Comparison of ENCODE assay signal across 15 mouse cellular contexts in the genomic region with DNA sequence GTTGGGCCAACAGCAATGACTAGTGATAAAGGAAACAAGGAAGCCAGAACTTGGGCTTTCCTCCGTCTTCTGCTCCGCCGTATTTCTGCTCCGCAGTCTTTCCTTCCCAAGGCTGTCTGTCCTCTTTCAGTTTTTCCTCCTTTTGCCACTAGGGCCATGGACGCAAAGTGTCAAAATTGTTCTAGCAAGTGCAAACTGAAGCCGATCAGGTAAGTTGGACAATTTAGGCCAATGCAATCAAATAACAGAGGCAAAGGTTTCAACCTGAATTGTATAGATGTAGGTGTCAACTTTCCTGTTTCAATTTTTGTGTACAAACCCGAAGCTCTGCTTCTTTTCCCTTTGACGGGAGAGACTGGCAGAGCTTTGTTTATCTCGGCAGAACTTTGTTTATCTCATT. TPM values are rescaled to one million over a fixed set of nuclear protein-coding genes. Genes with fewer than 3 reads are reported as not detected.
DNase-seq lines count a peak whose midpoint lies in the region; ATAC-seq and TF ChIP-seq lines count a peak whose summit lies in the region.
"Had no signal": no experiment of that assay in that cellular context is flagged by ENCODE, and none has a peak within 500 bp of the region (broad histone marks: within the 10 kb centered on the region; RNA-seq: fewer than 3 reads in every experiment).

No protein-coding gene starts in this region.

- H3K27ac ChIP-seq in heart, embryonic 14.5 days (replicated peaks in 1 of 2; ENCODE audit: control insufficient read depth in 1 of 2, insufficient read depth in 1 of 2, low read depth in 2 of 2, low read length in 2 of 2): peak overlapping the region in 1 of 2 experiments; percentile 47; a peak in 1 of 4 replicates
- H3K27ac ChIP-seq in intestine, embryonic 14.5 days (ENCODE audit: low read depth): no peak overlapping the region
- H3K27ac ChIP-seq in olfactory bulb, adult 2 months (ENCODE audit: insufficient read depth, low read depth, low read length): peak overlapping the region; percentile 10
- H3K27ac ChIP-seq: liver, embryonic 15.5 days; midbrain, embryonic 15.5 days had no signal

- no peak for TF ChIP-seq POLR2A in lung, adult 2 months (IDR thresholded peaks at IDR 0.05; ENCODE audit: borderline replicate concordance, extremely low read depth, low read depth, low read length)
- TF ChIP-seq POLR2A in olfactory bulb, adult 2 months (IDR thresholded peaks at IDR 0.05; ENCODE audit: insufficient read depth, low read depth, low read length): no peak

- no peak overlapping the region for H3K4me3 ChIP-seq in heart, embryonic 14.5 days (ENCODE audit: control insufficient read depth in 1 of 2, insufficient read depth in 1 of 2, low read depth in 1 of 2, low read length in 2 of 2)
- peak overlapping the region; percentile 22 for H3K4me3 ChIP-seq in lung, adult 2 months (replicated peaks; ENCODE audit: extremely low read depth, low read depth, low read length)
- H3K4me3 ChIP-seq in intestine, embryonic 14.5 days (ENCODE audit: low read depth, low read length): no peak overlapping the region
- H3K4me3 ChIP-seq in olfactory bulb, adult 2 months (ENCODE audit: insufficient read depth, low read depth, low read length): no peak overlapping the region
- H3K4me3 ChIP-seq: liver, embryonic 15.5 days; midbrain, embryonic 15.5 days had no signal

- H3K27me3 ChIP-seq in heart, embryonic 14.5 days (ENCODE audit: control insufficient read depth, insufficient read depth, low read length): no peaks in the 10 kb centered on the region
- no peaks in the 10 kb centered on the region for H3K27me3 ChIP-seq in intestine, embryonic 14.5 days (replicated peaks; ENCODE audit: control insufficient read depth, insufficient read depth, low read length)
- H3K27me3 ChIP-seq: liver, embryonic 15.5 days; midbrain, embryonic 15.5 days had no signal

- intact Hi-C loops in heart, postnatal 36 days (cut with DNase I): loop anchor here (1.0 kb wide), 1 partner anchor 27 kb away; no protein-coding TSS in a partner anchor

- no peaks in the 10 kb centered on the region; a peak in 1 of 4 replicates for H3K4me1 ChIP-seq in heart, embryonic 14.5 days (ENCODE audit: control insufficient read depth in 2 of 2, insufficient read depth in 2 of 2, low read length in 2 of 2)
- no peaks in the 10 kb centered on the region for H3K4me1 ChIP-seq in lung, adult 2 months (ENCODE audit: control insufficient read depth, insufficient read depth, low read length)
- peaks cover 18% of the 10 kb centered on the region for H3K4me1 ChIP-seq in intestine, embryonic 14.5 days (replicated peaks; ENCODE audit: control insufficient read depth, insufficient read depth, low read length)
- peaks cover 7% of the 10 kb centered on the region; the same call in 1 of the 2 replicates for H3K4me1 ChIP-seq in olfactory bulb, adult 2 months (ENCODE audit: control insufficient read depth, insufficient read depth, low read length)
- H3K4me1 ChIP-seq: midbrain, embryonic 15.5 days had no signal

- no peak for DNase-seq in heart, postnatal 36 days
- DNase-seq in lung, adult 2 months: no peak
- DNase-seq in lung, adult 18-20 months: no peak
- no peak for DNase-seq in intestine, embryonic 14.5 days (ENCODE audit: low spot score)
- DNase-seq in yolk sac, embryonic 10.5 days (ENCODE audit: low spot score): no peak
- DNase-seq: adrenal gland, postnatal 25 days; cerebellum, adult 9-10 months; thymus, postnatal 36 days had no signal

- peak overlapping the region; percentile 31; the same call in 1 of the 2 replicates for H3K4me2 ChIP-seq in heart, embryonic 14.5 days (ENCODE audit: low read length)
- H3K4me2 ChIP-seq in intestine, embryonic 14.5 days (ENCODE audit: low read length): peak overlapping the region; percentile 18
- H3K4me2 ChIP-seq: liver, embryonic 15.5 days; midbrain, embryonic 15.5 days had no signal

- H3K9me3 ChIP-seq in heart, embryonic 14.5 days (ENCODE audit: control insufficient read depth, low read length): no peaks in the 10 kb centered on the region
- H3K9me3 ChIP-seq in intestine, embryonic 14.5 days (ENCODE audit: control insufficient read depth, low read length): no peaks in the 10 kb centered on the region
- H3K9me3 ChIP-seq: liver, embryonic 15.5 days; midbrain, embryonic 15.5 days had no signal

- no peak overlapping the region for H3K9ac ChIP-seq in heart, embryonic 14.5 days (ENCODE audit: low read length)
- no peak overlapping the region for H3K9ac ChIP-seq in intestine, embryonic 14.5 days (ENCODE audit: low read length)
- H3K9ac ChIP-seq: liver, embryonic 15.5 days; midbrain, embryonic 15.5 days had no signal

- no peaks in the 10 kb centered on the region for H3K36me3 ChIP-seq in heart, embryonic 14.5 days (ENCODE audit: control insufficient read depth, insufficient read depth, low read length)
- no peaks in the 10 kb centered on the region for H3K36me3 ChIP-seq in intestine, embryonic 14.5 days (ENCODE audit: control insufficient read depth, insufficient read depth, low read length)
- H3K36me3 ChIP-seq: liver, embryonic 15.5 days; midbrain, embryonic 15.5 days had no signal

- TF ChIP-seq CTCF in lung, adult 2 months (IDR thresholded peaks at IDR 0.05; ENCODE audit: insufficient read depth, low read length): no peak
- TF ChIP-seq CTCF in olfactory bulb, adult 2 months (IDR thresholded peaks at IDR 0.05; ENCODE audit: insufficient read depth, low read depth, low read length): no peak

- 64% methylated on average over 9 of the region's 9 CpGs for WGBS in heart, embryonic 14.5 days
- 43% methylated on average over 9 of the region's 9 CpGs for WGBS in lung, adult 2 months
- WGBS in intestine, embryonic 14.5 days: 44% methylated on average over 9 of the region's 9 CpGs
- WGBS in olfactory bulb, adult 2 months: 36% methylated on average over 9 of the region's 9 CpGs

- ATAC-seq in heart, embryonic 14.5 days (ENCODE audit: insufficient number of reproducible peaks, insufficient read depth, low FRiP score, low read depth): no peak
- no peak for ATAC-seq in intestine, embryonic 14.5 days (replicated peaks; ENCODE audit: low FRiP score, low TSS enrichment, low read depth)

RNA-seq across cellular contexts. Expression of a gene that starts 7.4 kb away (rescaled TPM):
- polyA plus RNA-seq in heart, embryonic 14.5 days (2014; fragmentation: Nextera tagmentation; extraction: Ambion mirVana): not detected in 2 replicates
- total RNA-seq in heart, postnatal 36 days (2021): not detected
- not detected in 2 replicates for polyA plus RNA-seq in lung, adult 2 months (2012; rRNA removed)
- not detected in 2 replicates for polyA plus RNA-seq in intestine, embryonic 14.5 days (2014; fragmentation: Nextera tagmentation; extraction: Ambion mirVana)
- polyA plus RNA-seq in olfactory bulb, adult 2 months (2012; ENCODE audit: insufficient read depth, insufficient read length, low replicate concordance, missing spikeins): not detected in 2 replicates
- total RNA-seq: adrenal gland, postnatal 25 days; hematopoietic stem cell, adult 5-6 weeks had no signal
- polyA plus RNA-seq: embryonic facial prominence, embryonic 14.5 days; liver, embryonic 15.5 days; midbrain, embryonic 15.5 days; spleen, adult 2 months had no signal

RNA-seq across cellular contexts. Expression of a gene that starts 11.7 kb away (rescaled TPM):
- not detected in 2 replicates for polyA plus RNA-seq in heart, embryonic 14.5 days (2014; fragmentation: Nextera tagmentation; extraction: Ambion mirVana)
- total RNA-seq in heart, postnatal 36 days (2021): not detected
- polyA plus RNA-seq in lung, adult 2 months (2012; rRNA removed): not detected in 2 replicates
- 0.31 TPM in 1 of 2 replicates, not detected in the other for polyA plus RNA-seq in intestine, embryonic 14.5 days (2014; fragmentation: Nextera tagmentation; extraction: Ambion mirVana)
- polyA plus RNA-seq in olfactory bulb, adult 2 months (2012; ENCODE audit: insufficient read depth, insufficient read length, low replicate concordance, missing spikeins): not detected in 2 replicates
- total RNA-seq: adrenal gland, postnatal 25 days; hematopoietic stem cell, adult 5-6 weeks had no signal
- polyA plus RNA-seq: embryonic facial prominence, embryonic 14.5 days; liver, embryonic 15.5 days; midbrain, embryonic 15.5 days; spleen, adult 2 months had no signal

RNA-seq across cellular contexts. Expression of a gene that starts 16.0 kb away (rescaled TPM):
- 235 and 269 TPM in 2 replicates for polyA plus RNA-seq in heart, embryonic 14.5 days (2014; fragmentation: Nextera tagmentation; extraction: Ambion mirVana)
- 1,000 to 10,000 TPM; 1,444 to 1,487 TPM for total RNA-seq in heart, postnatal 36 days (2021)
- 164 and 251 TPM in 2 replicates for polyA plus RNA-seq in lung, adult 2 months (2012; rRNA removed)
- polyA plus RNA-seq in intestine, embryonic 14.5 days (2014; fragmentation: Nextera tagmentation; extraction: Ambion mirVana): 36.4 and 39.2 TPM in 2 replicates
- polyA plus RNA-seq in olfactory bulb, adult 2 months (2012; ENCODE audit: insufficient read depth, insufficient read length, low replicate concordance, missing spikeins): 1,444 TPM in 1 of 2 replicates, not detected in the other

RNA-seq across cellular contexts. Expression of a gene that starts 37.3 kb away (rescaled TPM):
- 0.20 and 0.23 TPM in 2 replicates for polyA plus RNA-seq in heart, embryonic 14.5 days (2014; fragmentation: Nextera tagmentation; extraction: Ambion mirVana)
- under 1 TPM; 0.11 to 0.22 TPM for total RNA-seq in heart, postnatal 36 days (2021)
- 2.7 and 3.9 TPM in 2 replicates for polyA plus RNA-seq in lung, adult 2 months (2012; rRNA removed)
- 0.71 and 0.99 TPM in 2 replicates for polyA plus RNA-seq in intestine, embryonic 14.5 days (2014; fragmentation: Nextera tagmentation; extraction: Ambion mirVana)
- polyA plus RNA-seq in olfactory bulb, adult 2 months (2012; ENCODE audit: insufficient read depth, insufficient read length, low replicate concordance, missing spikeins): not detected in 2 replicates
- total RNA-seq: hematopoietic stem cell, adult 5-6 weeks had no signal

RNA-seq across cellular contexts. Expression of a gene that starts 45.3 kb away (rescaled TPM):
- 49.6 and 49.8 TPM in 2 replicates for polyA plus RNA-seq in heart, embryonic 14.5 days (2014; fragmentation: Nextera tagmentation; extraction: Ambion mirVana)
- 10 to 100 TPM; 19.3 to 24.4 TPM for total RNA-seq in heart, postnatal 36 days (2021)
- polyA plus RNA-seq in lung, adult 2 months (2012; rRNA removed): 26.0 and 27.2 TPM in 2 replicates
- 54.9 and 67.0 TPM in 2 replicates for polyA plus RNA-seq in intestine, embryonic 14.5 days (2014; fragmentation: Nextera tagmentation; extraction: Ambion mirVana)
- polyA plus RNA-seq in olfactory bulb, adult 2 months (2012; ENCODE audit: insufficient read depth, insufficient read length, low replicate concordance, missing spikeins): not detected in 2 replicates
